Mouse (Mus musculus) kidney, embryonic 15.5 days (tissue): ENCODE measurements around the gene Grin2a. TPM values are rescaled to one million over a fixed set of nuclear protein-coding genes. Genes with fewer than 3 reads are reported as not detected.
"Not testable (repeated sequence)": the region's sequence is repeated elsewhere in the genome, so short reads cannot be mapped to it uniquely, and the experiment has no call there.

Experiments
- ATAC-seq: fragments of 200-750 bp; cut with Nextera tagmentation; replicated peaks from 2 replicates; pipeline ENCODE4 v1.8.0; 2017; ENCODE audit warnings: moderate TSS enrichment; ENCODE audit not compliant: low FRiP score
- H3K27ac ChIP-seq: fragments of 300-500 bp; sonication (generic); 2 replicates; pipeline ENCODE4 v1.5.1; 2015; ENCODE audit warnings: mild to moderate bottlenecking, inconsistent platforms
- H3K27me3 ChIP-seq: fragments of 300-500 bp; sonication (generic); 2 replicates; pipeline ENCODE4 v1.6.1; 2015; ENCODE audit warnings: inconsistent platforms
- H3K36me3 ChIP-seq: fragments of 300-500 bp; sonication (generic); 2 replicates; pipeline ENCODE4 v1.6.1; 2015; ENCODE audit warnings: inconsistent platforms
- H3K4me1 ChIP-seq: fragments of 300-500 bp; sonication (generic); 2 replicates; pipeline ENCODE4 v1.6.1; 2015; ENCODE audit warnings: inconsistent platforms
- H3K4me2 ChIP-seq: fragments of 300-500 bp; sonication (generic); 2 replicates; pipeline ENCODE4 v1.6.1; 2015; ENCODE audit warnings: moderate library complexity, mild to moderate bottlenecking, inconsistent platforms
- H3K4me3 ChIP-seq: fragments of 300-500 bp; sonication (generic); replicated peaks from 2 replicates; pipeline ENCODE4 v1.5.1; 2015; ENCODE audit warnings: mild to moderate bottlenecking, inconsistent platforms
- H3K9ac ChIP-seq: fragments of 300-500 bp; sonication (generic); 2 replicates; pipeline ENCODE4 v1.6.1; 2015; ENCODE audit warnings: mild to moderate bottlenecking, inconsistent platforms
- H3K9me3 ChIP-seq: fragments of 300-500 bp; sonication (generic); replicated peaks from 2 replicates; pipeline ENCODE4 v1.6.1; 2016; ENCODE audit warnings: inconsistent platforms
- WGBS: fragments of 180-500 bp; shearing (Covaris S2); methylation state at CpG from one replicate; pipeline ENCODE4 v1.1.7; 2015; ENCODE audit warnings: mixed read lengths; 5-methylcytosine and 5-hydroxymethylcytosine counted together
- polyA plus RNA-seq: library from polyadenylated mRNA; unstranded; fragments of >200 nt; fragmentation: Nextera tagmentation; extraction: Ambion mirVana; gene quantifications from 2 replicates; pipeline ENCODE4 v1.2.1, GENCODE M21; 2015

Grin2a gene
- polyA plus RNA-seq, 1 experiment from 2014 or later, result 0.44 TPM

- ATAC-seq, result no peak
Observed at GRCm38 (mm10) chr16:9670750-9671161, 324.6 kb downstream of the Grin2a start.

GRCm38 (mm10) chr16:9665896-9666295, 329.5 kb downstream of the Grin2a start:
- Histone ChIP-seq H3K4me1 (no peaks in the 10 kb centered on the region), H3K4me2 (no peak overlapping the region), H3K9ac (no peak overlapping the region), H3K27me3 (no peaks in the 10 kb centered on the region), H3K36me3 (no peaks in the 10 kb centered on the region), H3K4me3 (no peak overlapping the region), H3K9me3 (no peaks in the 10 kb centered on the region), H3K27ac (no peak overlapping the region)
- ATAC-seq, result no peak
- WGBS, result 82% methylated on average over 4 of the region's 4 CpGs

More at GRCm38 (mm10) chr16:9670750-9671161, 324.6 kb downstream of the Grin2a start:
- Histone ChIP-seq H3K36me3 (no peaks in the 10 kb centered on the region), H3K4me3 (no peak overlapping the region), H3K9me3 (no peaks in the 10 kb centered on the region), H3K9ac (no peak overlapping the region), H3K27ac (no peak overlapping the region), H3K4me1 (no peaks in the 10 kb centered on the region), H3K27me3 (no peaks in the 10 kb centered on the region), H3K4me2 (no peak overlapping the region)
- 52% methylated on average over 6 of the region's 6 CpGs for WGBS

DNA sequence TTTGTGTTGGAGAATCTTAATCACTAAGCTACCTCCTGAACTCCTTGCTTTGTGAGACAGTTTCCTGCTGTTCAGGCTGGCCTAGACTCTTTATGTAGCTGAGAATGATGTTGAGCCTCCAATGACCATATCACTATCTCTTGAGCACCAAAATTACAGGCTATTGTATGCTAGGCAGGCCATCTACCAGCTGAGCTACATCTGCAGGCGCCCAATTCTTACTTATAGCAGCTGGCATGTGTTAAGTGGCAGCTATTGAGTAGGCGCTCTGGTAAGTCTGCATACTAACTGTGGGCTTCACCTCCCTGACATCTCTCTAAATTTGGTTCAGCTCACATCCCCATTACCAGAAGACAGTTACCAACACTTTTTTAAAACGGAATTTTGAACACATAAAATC, 331.3 kb downstream of the Grin2a start:
- Histone ChIP-seq H3K4me1 (no peaks in the 10 kb centered on the region), H3K9ac (no peak overlapping the region), H3K9me3 (no peaks in the 10 kb centered on the region), H3K4me2 (no peak overlapping the region), H3K27ac (no peak overlapping the region), H3K27me3 (no peaks in the 10 kb centered on the region), H3K4me3 (no peak overlapping the region), H3K36me3 (no peaks in the 10 kb centered on the region)
- 75% methylated on average over 3 of the region's 3 CpGs for WGBS
- ATAC-seq, result no peak

DNA sequence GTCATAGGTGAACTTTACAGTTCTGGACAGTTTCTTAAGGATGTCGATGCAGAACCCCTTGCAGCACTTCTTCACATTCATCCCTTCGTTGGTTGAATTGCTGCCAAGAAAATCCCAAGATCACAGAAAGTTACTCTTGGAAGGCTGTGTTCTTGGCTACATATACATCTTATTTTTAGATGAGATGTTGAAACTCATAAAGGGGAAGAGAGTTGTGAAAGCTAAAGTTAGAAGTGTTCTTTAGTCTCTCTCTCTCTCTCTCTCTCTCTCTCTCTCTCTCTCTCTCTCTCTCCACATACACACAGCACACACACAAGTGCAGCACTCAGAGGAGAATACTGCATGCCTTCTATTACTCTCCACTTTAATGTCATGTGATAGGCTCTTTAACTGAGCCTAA, 331.9 kb downstream of the Grin2a start:
- 76% methylated on average over 2 of the region's 2 CpGs for WGBS
- no peak overlapping the region for H3K9ac ChIP-seq
- ATAC-seq, result no peak
- no peaks in the 10 kb centered on the region for H3K9me3 ChIP-seq
- H3K4me1 ChIP-seq, result no peaks in the 10 kb centered on the region
- no peak overlapping the region for H3K4me3 ChIP-seq
- no peaks in the 10 kb centered on the region for H3K27me3 ChIP-seq
- H3K27ac ChIP-seq, result no peak overlapping the region
- no peak overlapping the region for H3K4me2 ChIP-seq
- H3K36me3 ChIP-seq, result no peaks in the 10 kb centered on the region

- Histone ChIP-seq H3K36me3 (no peaks in the 10 kb centered on the region), H3K4me3 (no peak overlapping the region), H3K4me1 (no peaks in the 10 kb centered on the region), H3K9me3 (no peaks in the 10 kb centered on the region), H3K27ac (no peak overlapping the region), H3K4me2 (no peak overlapping the region), H3K27me3 (no peaks in the 10 kb centered on the region), H3K9ac (no peak overlapping the region)
- ATAC-seq, result no peak
- WGBS, result 91% methylated on average over 10 of the region's 10 CpGs
Observed at GRCm38 (mm10) chr16:9625652-9626444, 369.5 kb downstream of the Grin2a start.

DNA sequence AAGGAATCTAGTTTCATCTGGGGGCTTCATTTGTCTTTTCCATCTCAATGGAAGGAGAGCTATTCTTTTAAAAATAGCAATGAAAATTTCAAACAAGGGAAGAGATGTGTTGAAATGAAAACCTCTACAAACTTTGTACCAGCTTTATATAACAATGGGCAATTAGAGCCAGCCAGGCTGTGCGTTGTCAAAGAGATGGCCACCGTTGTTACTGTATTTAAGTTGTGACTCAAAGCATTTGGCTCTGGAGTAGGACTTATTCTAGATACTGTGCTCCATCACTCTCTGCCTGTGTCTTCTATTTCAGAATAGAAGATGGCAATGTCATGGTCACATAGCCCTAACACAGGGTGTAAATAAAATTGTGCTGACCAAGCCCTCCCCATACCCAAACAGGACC, 371.0 kb downstream of the Grin2a start:
- WGBS, result 92% methylated on average over 2 of the region's 2 CpGs
- Histone ChIP-seq H3K27ac (no peak overlapping the region), H3K36me3 (no peaks in the 10 kb centered on the region), H3K9ac (no peak overlapping the region), H3K27me3 (no peaks in the 10 kb centered on the region), H3K4me2 (no peak overlapping the region), H3K4me1 (no peaks in the 10 kb centered on the region), H3K9me3 (no peaks in the 10 kb centered on the region), H3K4me3 (no peak overlapping the region)
- no peak for ATAC-seq

DNA sequence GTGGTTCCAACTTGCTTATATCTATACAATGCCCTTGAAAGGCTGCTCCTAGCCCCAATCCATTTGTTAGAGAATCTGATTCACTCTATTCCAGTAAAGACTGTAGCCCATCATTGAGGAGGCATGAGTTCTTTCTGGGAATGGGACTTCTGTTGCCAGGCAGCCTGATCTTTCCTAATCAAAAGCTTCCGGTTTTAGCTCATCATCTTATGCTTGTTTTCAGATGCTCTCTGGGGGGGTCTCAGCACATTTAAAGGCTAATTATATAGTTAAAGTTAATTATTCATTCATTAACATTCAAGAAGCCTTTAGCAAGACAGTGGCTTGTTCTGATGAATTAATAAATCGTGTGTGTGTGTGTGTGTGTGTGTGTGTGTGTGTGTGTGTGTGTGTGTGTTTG, 377.2 kb downstream of the Grin2a start:
- Histone ChIP-seq H3K4me3 (no peak overlapping the region), H3K9ac (no peak overlapping the region), H3K27ac (no peak overlapping the region), H3K36me3 (no peaks in the 10 kb centered on the region), H3K4me1 (no peaks in the 10 kb centered on the region), H3K4me2 (no peak overlapping the region), H3K27me3 (no peaks in the 10 kb centered on the region), H3K9me3 (no peaks in the 10 kb centered on the region)
- 79% methylated on average over 2 of the region's 2 CpGs for WGBS
- ATAC-seq, result no peak

DNA sequence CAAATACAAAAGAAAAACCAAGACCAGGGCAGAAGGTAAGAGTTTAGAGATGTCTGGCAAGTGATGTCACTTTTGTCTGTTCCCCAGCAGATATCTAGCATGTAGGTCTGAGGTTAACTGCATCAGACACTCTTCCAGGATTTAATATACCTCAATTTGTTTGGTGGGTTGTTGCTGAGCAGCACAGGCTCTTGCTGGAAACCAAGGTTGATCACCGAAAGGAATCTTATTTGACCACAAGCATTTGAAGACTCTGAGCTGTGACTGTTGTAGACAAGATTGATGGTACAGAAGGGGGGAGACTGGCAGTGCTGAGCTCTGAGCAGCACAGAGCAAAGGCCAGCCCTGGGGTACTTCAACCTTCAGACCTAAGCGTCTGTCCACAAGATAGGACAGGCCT, 378.1 kb downstream of the Grin2a start:
- ATAC-seq, result no peak
- Histone ChIP-seq H3K4me3 (no peak overlapping the region), H3K9me3 (no peaks in the 10 kb centered on the region), H3K27ac (no peak overlapping the region), H3K4me1 (no peaks in the 10 kb centered on the region), H3K4me2 (no peak overlapping the region), H3K9ac (no peak overlapping the region), H3K36me3 (no peaks in the 10 kb centered on the region), H3K27me3 (no peaks in the 10 kb centered on the region)
- 79% methylated on average over 2 of the region's 2 CpGs for WGBS

GRCm38 (mm10) chr16:9616807-9617206, 378.6 kb downstream of the Grin2a start:
- Histone ChIP-seq H3K4me3 (no peak overlapping the region), H3K4me2 (no peak overlapping the region), H3K9ac (no peak overlapping the region), H3K4me1 (no peaks in the 10 kb centered on the region), H3K36me3 (no peaks in the 10 kb centered on the region), H3K9me3 (no peaks in the 10 kb centered on the region), H3K27me3 (no peaks in the 10 kb centered on the region), H3K27ac (no peak overlapping the region)
- ATAC-seq, result no peak
- WGBS, result 80% methylated on average over 4 of the region's 4 CpGs

DNA sequence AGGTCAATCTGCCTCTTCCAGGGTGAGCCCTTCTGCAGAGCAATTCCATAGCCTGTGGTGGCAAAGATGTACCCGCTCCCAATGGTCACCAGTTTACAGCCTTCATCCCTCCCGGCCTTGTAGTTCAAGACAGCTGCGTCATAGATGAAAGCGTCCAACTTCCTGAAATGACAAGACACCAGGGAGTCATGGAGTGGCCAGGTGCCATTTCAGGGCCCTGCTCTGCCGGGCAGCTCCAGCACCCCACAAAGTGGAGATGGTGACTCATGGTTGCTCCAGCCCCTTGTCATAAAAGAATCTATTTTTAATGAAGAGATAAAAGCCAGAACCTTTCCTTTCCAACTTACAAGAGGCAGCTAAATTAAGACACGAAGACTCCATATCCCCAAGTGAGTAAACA, 382.8 kb downstream of the Grin2a start:
- not testable (repeated sequence) for H3K9ac ChIP-seq, H3K4me3 ChIP-seq, H3K36me3 ChIP-seq, H3K27me3 ChIP-seq, ATAC-seq, H3K4me1 ChIP-seq, H3K4me2 ChIP-seq, H3K27ac ChIP-seq, H3K9me3 ChIP-seq
- 89% methylated on average over 6 of the region's 6 CpGs for WGBS

DNA sequence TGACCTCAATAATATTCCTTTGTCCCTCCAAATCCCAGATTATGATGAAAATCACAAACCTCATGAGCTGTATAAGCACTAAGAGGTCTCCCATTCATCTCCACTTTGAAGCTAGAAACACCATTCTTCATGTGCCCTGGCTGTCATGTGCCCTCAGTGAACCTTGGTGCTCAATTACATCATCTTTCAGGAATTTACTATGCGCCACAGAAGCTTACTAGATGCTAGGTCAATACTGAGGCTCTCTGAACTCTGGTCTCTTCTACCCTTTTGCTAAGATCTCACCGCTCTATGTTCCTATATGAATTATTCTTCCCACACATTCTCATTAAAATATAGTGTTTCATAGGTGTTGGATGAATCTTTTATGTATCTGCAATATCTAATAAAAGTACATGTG, 387.9 kb downstream of the Grin2a start:
- Histone ChIP-seq H3K9me3 (no peaks in the 10 kb centered on the region), H3K4me2 (no peak overlapping the region), H3K4me3 (no peak overlapping the region), H3K9ac (no peak overlapping the region), H3K27me3 (no peaks in the 10 kb centered on the region), H3K36me3 (no peaks in the 10 kb centered on the region), H3K4me1 (no peaks in the 10 kb centered on the region), H3K27ac (no peak overlapping the region)
- ATAC-seq, result no peak
- WGBS, result 71% methylated on average over 2 of the region's 2 CpGs

DNA sequence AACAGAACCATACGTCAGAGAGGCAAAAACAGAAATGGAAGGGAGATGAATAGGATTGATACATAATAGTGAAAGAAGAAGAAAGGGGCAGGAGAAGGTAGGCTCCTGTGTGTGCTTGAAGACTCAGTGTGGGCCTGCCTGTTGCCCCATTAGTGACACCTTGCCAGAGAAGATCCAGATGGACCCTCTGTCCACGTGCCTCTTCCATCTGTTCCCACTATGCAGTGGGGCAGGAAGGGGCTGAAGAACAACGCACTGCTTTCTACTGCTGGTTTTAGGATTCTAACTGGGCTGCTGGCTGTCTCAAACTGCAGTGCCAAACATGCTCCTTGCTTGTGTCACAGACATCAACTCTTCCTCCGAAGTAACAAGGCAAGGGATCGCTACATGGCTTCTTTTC, 391.4 kb downstream of the Grin2a start:
- Histone ChIP-seq H3K9me3 (no peaks in the 10 kb centered on the region), H3K36me3 (no peaks in the 10 kb centered on the region), H3K27ac (no peak overlapping the region), H3K27me3 (no peaks in the 10 kb centered on the region), H3K9ac (no peak overlapping the region), H3K4me2 (no peak overlapping the region), H3K4me3 (no peak overlapping the region), H3K4me1 (no peaks in the 10 kb centered on the region)
- 88% methylated on average over 5 of the region's 5 CpGs for WGBS
- ATAC-seq, result no peak

DNA sequence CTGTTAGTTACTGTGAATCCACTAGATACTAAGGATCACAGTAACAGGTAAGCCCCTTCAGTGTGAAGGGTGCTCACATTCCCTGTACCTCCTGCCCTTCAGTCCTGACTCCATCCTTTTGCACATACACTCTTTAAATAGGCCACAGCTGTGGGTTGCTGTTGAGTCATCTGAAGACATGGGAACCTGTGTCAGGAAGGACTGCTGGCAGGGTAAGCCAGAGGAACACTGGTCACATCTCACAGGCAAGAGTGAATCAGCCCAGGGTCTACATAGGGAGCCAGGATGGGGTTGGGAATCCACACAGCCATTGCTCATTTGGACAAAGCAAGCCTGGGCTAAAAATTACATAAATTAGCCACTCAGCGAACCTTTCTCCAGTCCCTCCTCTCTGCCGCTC, 392.8 kb downstream of the Grin2a start:
- Histone ChIP-seq H3K27me3 (no peaks in the 10 kb centered on the region), H3K27ac (no peak overlapping the region), H3K9ac (no peak overlapping the region), H3K4me3 (no peak overlapping the region), H3K9me3 (no peaks in the 10 kb centered on the region), H3K4me1 (no peaks in the 10 kb centered on the region), H3K36me3 (no peaks in the 10 kb centered on the region), H3K4me2 (no peak overlapping the region)
- 85% methylated on average over 2 of the region's 2 CpGs for WGBS
- ATAC-seq, result no peak
